Mouse (Mus musculus): Measurements from ENCODE around the gene Nectin4.
A peak's percentile ranks its signal among the peaks of the same experiment; 100 is the strongest.

DNA sequence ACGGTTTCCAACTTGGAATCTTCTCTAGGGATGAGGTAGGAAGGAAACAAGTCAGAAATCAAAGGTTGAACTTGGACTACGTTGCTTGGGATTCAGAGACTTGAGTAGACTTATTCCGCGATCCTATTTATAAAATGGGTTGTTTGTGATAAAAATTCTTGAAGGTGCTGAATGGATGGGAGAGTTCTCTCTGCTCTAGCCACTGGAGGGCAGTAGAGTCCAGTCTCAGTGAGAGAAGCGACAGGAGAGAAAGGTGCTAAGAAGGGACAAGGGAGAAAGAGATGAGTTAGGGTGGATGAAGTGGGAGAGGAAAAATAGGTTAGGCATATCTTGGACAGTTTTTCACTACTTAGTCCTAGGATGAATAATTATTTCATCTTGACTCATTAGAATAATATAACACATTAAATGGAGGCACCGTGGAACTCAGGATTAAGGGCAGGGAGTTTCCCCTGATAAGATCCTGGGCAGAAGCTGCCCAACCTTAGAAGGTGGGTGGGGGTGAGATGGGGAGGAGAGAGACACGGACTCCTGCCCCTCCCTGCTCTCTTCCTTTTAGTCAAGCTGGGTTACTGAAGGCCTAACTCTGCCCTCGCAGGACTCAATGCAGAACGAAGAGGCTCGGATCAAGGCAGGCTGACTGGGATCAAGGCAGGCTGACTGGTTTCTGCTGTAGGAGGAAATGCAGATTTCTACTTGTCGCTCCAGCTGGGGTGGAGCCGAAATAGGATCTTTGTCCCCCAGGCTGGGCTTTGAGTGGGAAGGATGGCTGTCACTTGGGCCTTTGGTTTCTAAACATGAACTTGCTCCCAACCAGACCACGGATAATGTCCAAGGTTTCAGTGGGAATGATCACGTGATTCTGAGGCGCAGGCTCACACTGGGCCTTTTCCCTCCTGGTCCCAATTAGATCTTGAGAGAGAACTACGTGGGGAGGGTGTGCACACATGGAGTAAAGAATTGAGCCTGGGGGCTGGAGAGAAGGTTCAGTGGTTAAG is 8.5 kb upstream of the Nectin4 start:
- TF ChIP-seq POLR2A (IDR thresholded peaks at IDR 0.05; ENCODE audit: low read depth, low read length): no peak
- 0 out of 2 replicates have a peak, but pooled peaks have one; percentile 24 for TF ChIP-seq CTCF (IDR thresholded peaks at IDR 0.05; ENCODE audit: extremely low read depth, insufficient read length, insufficient replicate concordance, low read depth, low read length)
